Mouse (Mus musculus) kidney, adult 2 months (tissue): ENCODE results near the gene Oxct1.

ENCODE experiments used
- CTCF ChIP-seq: fragments of 200-500 bp; conservative IDR thresholded peaks from 2 replicates; pipeline ENCODE4 v1.5.1; 2011; ENCODE audit warnings: low read depth, mild to moderate bottlenecking, control low read depth, low read length, moderate library complexity, mixed read lengths; ENCODE audit not compliant: insufficient read depth, insufficient read length
- POLR2A ChIP-seq: fragments of 200-500 bp; IDR thresholded peaks from one replicate; pipeline ENCODE4 v1.6.1; 2011; ENCODE audit warnings: low read depth, low read length, control low read depth

DNA sequence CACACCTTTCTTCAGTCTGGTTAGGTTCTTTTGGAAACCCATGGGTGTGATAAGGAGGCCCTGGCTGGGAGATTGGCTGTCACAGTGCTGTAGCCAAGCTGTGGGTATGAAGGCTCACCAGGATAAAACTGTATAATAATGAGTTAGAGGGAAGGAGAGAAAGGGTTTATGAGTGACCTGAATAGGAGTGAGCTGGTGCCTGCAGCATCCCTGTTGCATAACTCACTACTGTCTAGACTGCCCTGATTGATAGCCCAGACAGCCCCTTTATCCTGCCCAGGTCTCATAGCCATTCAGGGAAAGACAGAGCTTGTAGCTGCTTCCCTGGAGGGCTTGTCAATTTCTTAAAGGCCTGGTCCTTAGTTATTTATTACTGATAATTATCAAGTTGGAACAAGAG, 171.7 kb downstream of the Oxct1 start:
- TF ChIP-seq CTCF (no peak), POLR2A (no peak)
